Mouse (Mus musculus) intestine, embryonic 14.5 days (tissue): Measurements from ENCODE around the gene Zfp654. TPM values are rescaled to one million over a fixed set of nuclear protein-coding genes. Genes with fewer than 3 reads are reported as not detected.

Source experiments
- ATAC-seq: fragments of 200-750 bp; cut with Nextera tagmentation; replicated peaks from 2 replicates; pipeline ENCODE4 v1.8.0; 2017; ENCODE audit warnings: low read depth, moderate number of reproducible peaks, moderate TSS enrichment, moderate library complexity; ENCODE audit not compliant: low FRiP score, low TSS enrichment
- DNase-seq: peaks from one replicate; pipeline ENCODE4 v3.0.0-alpha.2; 2018; ENCODE audit warnings: low spot score
- H3K27ac ChIP-seq: fragments of 300-500 bp; sonication (generic); 2 replicates; pipeline ENCODE4 v1.5.1; 2014; ENCODE audit warnings: low read depth, mild to moderate bottlenecking, control low read depth
- H3K27me3 ChIP-seq: fragments of 300-500 bp; sonication (generic); replicated peaks from 2 replicates; pipeline ENCODE4 v1.6.1; 2014; ENCODE audit warnings: low read length, control low read depth; ENCODE audit not compliant: control insufficient read depth, insufficient read depth
- H3K36me3 ChIP-seq: fragments of 300-500 bp; sonication (generic); 2 replicates; pipeline ENCODE4 v1.6.1; 2014; ENCODE audit warnings: low read length, control low read depth; ENCODE audit not compliant: control insufficient read depth, insufficient read depth
- H3K4me1 ChIP-seq: fragments of 300-500 bp; sonication (generic); replicated peaks from 2 replicates; pipeline ENCODE4 v1.6.1; 2014; ENCODE audit warnings: low read length, control low read depth, mixed read lengths; ENCODE audit not compliant: control insufficient read depth, insufficient read depth
- H3K4me2 ChIP-seq: fragments of 300-500 bp; sonication (generic); 2 replicates; pipeline ENCODE4 v1.6.1; 2014; ENCODE audit warnings: low read length
- H3K4me3 ChIP-seq: fragments of 300-500 bp; sonication (generic); 2 replicates; pipeline ENCODE4 v1.5.1; 2014; ENCODE audit warnings: low read depth, low read length, control low read depth, mixed read lengths
- H3K9ac ChIP-seq: fragments of 300-500 bp; sonication (generic); 2 replicates; pipeline ENCODE4 v1.6.1; 2014; ENCODE audit warnings: mild to moderate bottlenecking, low read length
- H3K9me3 ChIP-seq: fragments of 300-500 bp; sonication (generic); 2 replicates; pipeline ENCODE4 v1.6.1; 2016; ENCODE audit warnings: low read length, control low read depth; ENCODE audit not compliant: control insufficient read depth
- WGBS: fragments of 180-500 bp; shearing (Covaris S2); extraction: QIAGEN DNeasy Blood & Tissue Kit; methylation state at CpG from one replicate; pipeline ENCODE4 v1.1.7; 2014; 5-methylcytosine and 5-hydroxymethylcytosine counted together
- polyA plus RNA-seq: library from polyadenylated mRNA; unstranded; fragments of >200 nt; fragmentation: Nextera tagmentation; extraction: Ambion mirVana; gene quantifications from 2 replicates; pipeline ENCODE4 v1.2.1, GENCODE M21; 2014

Gene Zfp654
- polyA plus RNA-seq: 7.5 and 7.9 TPM in 2 replicates

GRCm38 (mm10) chr16:64851563-64852362 lies at the start of gene Zfp654, which contains the start of gene Cggbp1:
Zfp654 (minus strand) TSS chr16:64851652.
Cggbp1 (plus strand) TSS chr16:64851996.
- H3K27me3 ChIP-seq: no peaks in the 10 kb centered on the region
- H3K9me3 ChIP-seq: no peaks in the 10 kb centered on the region
- peak within 1 kb of the TSS; percentile 94 for H3K4me2 ChIP-seq
- H3K27ac ChIP-seq: peak within 1 kb of the TSS; percentile 96
- under 1% methylated on average over 78 of the region's 85 CpGs for WGBS
- H3K9ac ChIP-seq: peak within 1 kb of the TSS; percentile 88
- ATAC-seq (peak; percentile 100), DNase-seq (peak; percentile 99)
- H3K4me3 ChIP-seq: peak within 1 kb of the TSS; percentile 91
- H3K36me3 ChIP-seq: peaks cover 29% of the 10 kb centered on the region
- peaks cover 8% of the 10 kb centered on the region; the same call in 1 of the 2 replicates for H3K4me1 ChIP-seq

GRCm38 (mm10) chr16:64899084-64899483 lies 47.6 kb upstream of the Zfp654 start:
- Histone ChIP-seq H3K9me3 (no peaks in the 10 kb centered on the region), H3K9ac (no peak overlapping the region), H3K4me2 (no peak overlapping the region), H3K27me3 (no peaks in the 10 kb centered on the region), H3K4me3 (no peak overlapping the region), H3K4me1 (no peaks in the 10 kb centered on the region), H3K36me3 (no peaks in the 10 kb centered on the region), H3K27ac (no peak overlapping the region)
- WGBS: 73% methylated on average over 2 of the region's 2 CpGs
- ATAC-seq (no peak), DNase-seq (no peak)

GRCm38 (mm10) chr16:64889496-64889895 lies 38.0 kb upstream of the Zfp654 start:
- Histone ChIP-seq H3K36me3 (no peaks in the 10 kb centered on the region), H3K9ac (no peak overlapping the region), H3K4me1 (peaks cover 2% of the 10 kb centered on the region), H3K27ac (no peak overlapping the region), H3K27me3 (no peaks in the 10 kb centered on the region), H3K9me3 (no peaks in the 10 kb centered on the region), H3K4me3 (no peak overlapping the region), H3K4me2 (no peak overlapping the region)
- WGBS: 95% methylated on average over 3 of the region's 3 CpGs
- ATAC-seq (no peak), DNase-seq (no peak)

GRCm38 (mm10) chr16:64885547-64885946 lies 34.1 kb upstream of the Zfp654 start:
- no peaks in the 10 kb centered on the region for H3K36me3 ChIP-seq
- H3K4me1 ChIP-seq: peaks cover 8% of the 10 kb centered on the region
- no peak for ATAC-seq
- H3K4me3 ChIP-seq: no peak overlapping the region
- DNase-seq: no peak
- no peaks in the 10 kb centered on the region for H3K9me3 ChIP-seq
- H3K27me3 ChIP-seq: no peaks in the 10 kb centered on the region
- H3K9ac ChIP-seq: no peak overlapping the region
- no peak overlapping the region for H3K27ac ChIP-seq
- WGBS: 50% methylated on average over 4 of the region's 4 CpGs
- no peak overlapping the region for H3K4me2 ChIP-seq

- DNase-seq (no peak), ATAC-seq (no peak)
- Histone ChIP-seq H3K27ac (no peak overlapping the region), H3K9me3 (no peaks in the 10 kb centered on the region), H3K36me3 (no peaks in the 10 kb centered on the region), H3K9ac (no peak overlapping the region), H3K4me2 (no peak overlapping the region), H3K4me1 (peaks cover 8% of the 10 kb centered on the region), H3K27me3 (no peaks in the 10 kb centered on the region), H3K4me3 (no peak overlapping the region)
- 31% methylated on average over 3 of the region's 3 CpGs for WGBS
Observed at GRCm38 (mm10) chr16:64885142-64885541, 33.7 kb upstream of the Zfp654 start.

- Histone ChIP-seq H3K9me3 (no peaks in the 10 kb centered on the region), H3K27ac (peak overlapping the region; percentile 54), H3K36me3 (no peaks in the 10 kb centered on the region), H3K9ac (no peak overlapping the region), H3K4me2 (peak overlapping the region; percentile 13; the same call in 1 of the 2 replicates), H3K4me3 (no peak overlapping the region), H3K27me3 (no peaks in the 10 kb centered on the region), H3K4me1 (peaks cover 8% of the 10 kb centered on the region)
- ATAC-seq (peak; percentile 53; the same call in 1 of the 2 replicates), DNase-seq (no peak)
- WGBS: 4% methylated on average over 3 of the region's 3 CpGs
Observed at GRCm38 (mm10) chr16:64884420-64884838, 33.0 kb upstream of the Zfp654 start.

GRCm38 (mm10) chr16:64883896-64884295 lies 32.4 kb upstream of the Zfp654 start:
- H3K9me3 ChIP-seq: no peaks in the 10 kb centered on the region
- WGBS: 42% methylated on average over 5 of the region's 5 CpGs
- H3K4me2 ChIP-seq: no peak overlapping the region; the same call in 1 of the 2 replicates
- H3K27me3 ChIP-seq: no peaks in the 10 kb centered on the region
- DNase-seq: no peak
- no peak overlapping the region for H3K9ac ChIP-seq
- no peak for ATAC-seq
- H3K4me3 ChIP-seq: no peak overlapping the region
- H3K36me3 ChIP-seq: no peaks in the 10 kb centered on the region
- H3K4me1 ChIP-seq: peaks cover 8% of the 10 kb centered on the region
- H3K27ac ChIP-seq: peak overlapping the region; percentile 54

GRCm38 (mm10) chr16:64881442-64881841 lies 30.0 kb upstream of the Zfp654 start:
- WGBS: 80% methylated on average over 2 of the region's 2 CpGs
- ATAC-seq: no peak
- DNase-seq: no peak

GRCm38 (mm10) chr16:64880986-64881385 lies 29.5 kb upstream of the Zfp654 start:
- no peaks in the 10 kb centered on the region for H3K9me3 ChIP-seq
- peaks cover 8% of the 10 kb centered on the region for H3K4me1 ChIP-seq
- H3K27me3 ChIP-seq: no peaks in the 10 kb centered on the region
- ATAC-seq: no peak
- H3K4me2 ChIP-seq: no peak overlapping the region
- no peak overlapping the region for H3K27ac ChIP-seq
- H3K9ac ChIP-seq: no peak overlapping the region
- no peaks in the 10 kb centered on the region for H3K36me3 ChIP-seq
- whole genome bisulfite sequencing: 80% methylated on average over 3 of the region's 3 CpGs
- no peak overlapping the region for H3K4me3 ChIP-seq
- DNase-seq: no peak

More at GRCm38 (mm10) chr16:64881442-64881841, 30.0 kb upstream of the Zfp654 start:
- H3K4me1 ChIP-seq: peaks cover 8% of the 10 kb centered on the region
- H3K36me3 ChIP-seq: no peaks in the 10 kb centered on the region
- no peak overlapping the region for H3K4me2 ChIP-seq
- H3K9me3 ChIP-seq: no peaks in the 10 kb centered on the region
- no peak overlapping the region for H3K27ac ChIP-seq
- no peak overlapping the region for H3K9ac ChIP-seq
- H3K4me3 ChIP-seq: no peak overlapping the region
- H3K27me3 ChIP-seq: no peaks in the 10 kb centered on the region
